Mouse (Mus musculus) layer of hippocampus, postnatal 25 days (tissue): ENCODE results near the gene Lcn6. TPM values are rescaled to one million over a fixed set of nuclear protein-coding genes. Genes with fewer than 3 reads are reported as not detected.

Experiments used
- DNase-seq, 2 experiments: peaks; one replicate each; pipeline ENCODE4 v3.0.0; 2022; ENCODE audit warnings: mixed read lengths in 2 of 2, low spot score in 1 of 2; ENCODE audit errors: extremely low spot score in 1 of 2
- total RNA-seq, 2 experiments: library from RNA; stranded (reverse); gene quantifications; 2 replicates each; pipeline ENCODE4 v1.2.3; 2021

Lcn6 gene
- not detected for total RNA-seq

- no peak for DNase-seq
Measured at GRCm38 (mm10) chr2:25676486-25676885, at the start of gene Lcn6. Gene Lcn6 (plus strand): TSS chr2:25676786.

GRCm38 (mm10) chr2:25627811-25628210 lies 48.8 kb upstream of the Lcn6 start, which contains the start of gene Fcna:
Gene Fcna (minus strand): TSS chr2:25628030.
- DNase-seq, result no peak

- no peak for DNase-seq
Measured at GRCm38 (mm10) chr2:25628738-25629137, 47.8 kb upstream of the Lcn6 start.

- no peak for DNase-seq
Measured at GRCm38 (mm10) chr2:25633616-25634015, 43.0 kb upstream of the Lcn6 start.

- no peak for DNase-seq
Measured at GRCm38 (mm10) chr2:25634046-25634445, 42.5 kb upstream of the Lcn6 start.

- DNase-seq, result peak in 1 of 2 experiments; percentile 71
Measured at GRCm38 (mm10) chr2:25639890-25640289, 36.7 kb upstream of the Lcn6 start.

- DNase-seq, result no peak
Measured at GRCm38 (mm10) chr2:25652902-25653301, 23.7 kb upstream of the Lcn6 start, which contains the start of gene Lcn8. Gene Lcn8 (plus strand): TSS chr2:25653120.

- DNase-seq, result no peak
Measured at GRCm38 (mm10) chr2:25654502-25654901, 22.1 kb upstream of the Lcn6 start.

- no peak for DNase-seq
Measured at GRCm38 (mm10) chr2:25656691-25657090, 19.9 kb upstream of the Lcn6 start.

- no peak for DNase-seq
Measured at GRCm38 (mm10) chr2:25657246-25657645, 19.3 kb upstream of the Lcn6 start.

GRCm38 (mm10) chr2:25657652-25658051 lies 18.9 kb upstream of the Lcn6 start, which contains the start of gene Lcn5:
Gene Lcn5 (plus strand): TSS chr2:25657952.
- DNase-seq, result no peak

- DNase-seq, result no peak
Measured at GRCm38 (mm10) chr2:25660279-25660678, 16.3 kb upstream of the Lcn6 start.

- no peak for DNase-seq
Measured at GRCm38 (mm10) chr2:25661245-25661970, 15.2 kb upstream of the Lcn6 start.

- peak in 1 of 2 experiments; percentile 75 for DNase-seq
Measured at GRCm38 (mm10) chr2:25663511-25663910, 13.1 kb upstream of the Lcn6 start.

- DNase-seq, result no peak
Measured at GRCm38 (mm10) chr2:25664125-25664524, 12.5 kb upstream of the Lcn6 start.

- DNase-seq, result no peak
Measured at GRCm38 (mm10) chr2:25666516-25666915, 10.1 kb upstream of the Lcn6 start.

GRCm38 (mm10) chr2:25679559-25679958 lies 3.0 kb downstream of the Lcn6 start:
- DNase-seq, result no peak

GRCm38 (mm10) chr2:25682426-25682825 lies 5.8 kb downstream of the Lcn6 start, which contains the start of gene Lcn10:
Gene Lcn10 (plus strand): TSS chr2:25682726.
- no peak for DNase-seq

GRCm38 (mm10) chr2:25686941-25687340 lies 10.4 kb downstream of the Lcn6 start:
- no peak for DNase-seq

GRCm38 (mm10) chr2:25694605-25695004 lies 18.0 kb downstream of the Lcn6 start:
- peak; percentile 32 to 86 for DNase-seq

- no peak for DNase-seq
Measured at GRCm38 (mm10) chr2:25696951-25697350, 20.4 kb downstream of the Lcn6 start.

GRCm38 (mm10) chr2:25698696-25699095 lies 22.1 kb downstream of the Lcn6 start:
- DNase-seq, result no peak
